Mouse (Mus musculus) midbrain, postnatal 0 days (tissue): ENCODE results near the gene Ano4. TPM values are rescaled to one million over a fixed set of nuclear protein-coding genes. Genes with fewer than 3 reads are reported as not detected.

Experiments used
- ATAC-seq: fragments of 200-750 bp; cut with Nextera tagmentation; 2 replicates; pipeline ENCODE4 v1.8.0; 2017; ENCODE audit warnings: moderate number of reproducible peaks, mild to moderate bottlenecking, moderate TSS enrichment, moderate library complexity; ENCODE audit not compliant: low FRiP score
- DNase-seq: peaks from one replicate; pipeline ENCODE4 v3.0.0-alpha.2; 2015; ENCODE audit warnings: low spot score
- H3K27ac ChIP-seq: fragments of 300-500 bp; sonication (generic); 2 replicates; pipeline ENCODE4 v1.5.1; 2014; ENCODE audit warnings: low read depth, mild to moderate bottlenecking, low read length, mixed read lengths
- H3K27me3 ChIP-seq: fragments of 300-500 bp; sonication (generic); 2 replicates; pipeline ENCODE4 v1.6.1; 2014; ENCODE audit warnings: low read length, control low read depth, mixed read lengths; ENCODE audit not compliant: insufficient read depth
- H3K36me3 ChIP-seq: fragments of 300-500 bp; sonication (generic); 2 replicates; pipeline ENCODE4 v1.6.1; 2014; ENCODE audit warnings: low read length, control low read depth, mixed read lengths; ENCODE audit not compliant: insufficient read depth
- H3K4me1 ChIP-seq: fragments of 300-500 bp; sonication (generic); 2 replicates; pipeline ENCODE4 v1.6.1; 2014; ENCODE audit warnings: mild to moderate bottlenecking, control low read depth, antibody characterized with exemption, low read length, mixed read lengths; ENCODE audit not compliant: insufficient read depth
- H3K4me2 ChIP-seq: fragments of 300-500 bp; sonication (generic); 2 replicates; pipeline ENCODE4 v1.6.1; 2014; ENCODE audit warnings: low read depth, mild to moderate bottlenecking, low read length, mixed read lengths; ENCODE audit not compliant: poor library complexity, severe bottlenecking
- H3K4me3 ChIP-seq: fragments of 300-500 bp; sonication (generic); 2 replicates; pipeline ENCODE4 v1.5.1; 2014; ENCODE audit warnings: low read depth, mild to moderate bottlenecking, low read length, moderate library complexity
- H3K9ac ChIP-seq: fragments of 300-500 bp; sonication (generic); replicated peaks from 2 replicates; pipeline ENCODE4 v1.6.1; 2014; ENCODE audit warnings: mild to moderate bottlenecking, low read length, moderate library complexity, mixed read lengths; ENCODE audit not compliant: poor library complexity, severe bottlenecking
- H3K9me3 ChIP-seq: fragments of 300-500 bp; sonication (generic); 2 replicates; pipeline ENCODE4 v1.6.1; 2016; ENCODE audit warnings: low read length, control low read depth
- CTCF ChIP-seq: IDR thresholded peaks from 2 replicates; pipeline ENCODE4 v1.5.1; 2016; ENCODE audit warnings: antibody characterized with exemption, mild to moderate bottlenecking
- WGBS: fragments of 180-500 bp; shearing (Covaris S2); extraction: QIAGEN DNeasy Blood & Tissue Kit; methylation state at CpG from one replicate; pipeline ENCODE4 v1.1.7; 2014; 5-methylcytosine and 5-hydroxymethylcytosine counted together
- polyA plus RNA-seq: library from polyadenylated mRNA; unstranded; fragments of >200 nt; fragmentation: Nextera tagmentation; extraction: Ambion mirVana; gene quantifications from 2 replicates; pipeline ENCODE4 v1.2.1, GENCODE M21; 2015
- total RNA-seq: library from RNA; depleted of rRNA; stranded (reverse); fragments of >200 nt; gene quantifications from 2 replicates; pipeline ENCODE4 v1.2.3, GENCODE M21; 2014

Gene Ano4
- total and polyA plus RNA-seq, 2 experiments from 2014 or later: 5.8 to 11.3 TPM

DNA sequence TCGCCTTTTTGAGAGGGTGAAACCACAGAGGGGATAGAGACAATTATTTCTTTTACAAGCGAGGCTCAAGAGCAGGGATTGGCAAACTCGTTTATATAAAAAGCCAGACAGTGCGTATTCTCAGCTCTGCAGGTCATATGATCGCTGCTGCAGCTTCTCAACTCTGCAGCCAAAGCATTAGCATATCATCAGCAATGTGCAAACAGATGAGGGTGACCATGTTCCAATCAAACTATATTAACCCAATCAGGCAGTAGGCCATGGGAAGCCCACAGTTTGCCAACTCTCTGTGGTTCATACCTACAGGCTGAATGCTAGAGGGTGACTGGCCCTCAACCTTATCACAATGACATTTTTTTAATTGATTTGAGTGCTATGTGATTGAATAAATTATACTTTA is 64.2 kb downstream of the Ano4 start:
- Histone ChIP-seq H3K4me1 (no peaks in the 10 kb centered on the region), H3K9ac (no peak overlapping the region), H3K4me2 (no peak overlapping the region), H3K9me3 (no peaks in the 10 kb centered on the region), H3K27ac (no peak overlapping the region), H3K4me3 (no peak overlapping the region), H3K36me3 (no peaks in the 10 kb centered on the region), H3K27me3 (no peaks in the 10 kb centered on the region)
- TF ChIP-seq CTCF: no peak
- DNase-seq (peak; percentile 42), ATAC-seq (no peak)
- WGBS: 42% methylated on average over 5 of the region's 5 CpGs

DNA sequence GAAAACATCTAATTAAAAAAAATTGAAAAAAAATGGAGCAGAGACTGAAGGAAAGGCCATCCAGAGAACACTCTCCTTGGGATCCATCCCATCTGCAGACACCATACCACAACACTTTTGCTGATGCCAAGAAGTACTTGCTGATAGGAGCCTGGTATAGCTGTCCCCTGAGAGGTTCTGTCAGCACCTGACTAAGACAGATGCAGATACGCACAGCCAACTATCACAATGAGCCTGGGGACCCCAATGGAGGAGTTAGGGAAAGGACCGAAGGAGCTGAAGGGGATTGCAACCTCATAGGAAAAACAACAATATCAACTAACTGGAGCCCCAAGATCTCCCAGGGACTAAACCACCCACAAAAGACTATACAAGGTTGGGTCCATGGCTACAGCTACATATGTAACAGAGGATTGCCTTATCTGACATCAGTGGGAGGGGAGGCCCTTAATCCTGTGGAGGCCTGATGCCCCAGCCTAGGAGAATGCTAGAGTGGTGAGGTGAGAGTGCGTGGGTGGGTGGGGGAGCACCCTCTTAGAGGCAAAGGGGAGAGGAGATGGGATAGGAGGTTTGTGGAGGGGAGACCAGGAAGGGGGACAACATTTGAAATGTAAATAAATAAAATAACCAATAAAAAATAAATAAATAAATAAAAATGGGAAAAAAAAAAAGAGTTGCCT is 71.4 kb downstream of the Ano4 start:
- no peaks in the 10 kb centered on the region for H3K36me3 ChIP-seq
- no peaks in the 10 kb centered on the region for H3K4me1 ChIP-seq
- no peak overlapping the region for H3K4me2 ChIP-seq
- no peak overlapping the region for H3K9ac ChIP-seq
- no peak for TF ChIP-seq CTCF
- ATAC-seq (no peak), DNase-seq (no peak)
- H3K27ac ChIP-seq: no peak overlapping the region
- no peak overlapping the region for H3K4me3 ChIP-seq
- no peaks in the 10 kb centered on the region for H3K27me3 ChIP-seq
- H3K9me3 ChIP-seq: no peaks in the 10 kb centered on the region
- WGBS: 89% methylated on average over 3 of the region's 3 CpGs

DNA sequence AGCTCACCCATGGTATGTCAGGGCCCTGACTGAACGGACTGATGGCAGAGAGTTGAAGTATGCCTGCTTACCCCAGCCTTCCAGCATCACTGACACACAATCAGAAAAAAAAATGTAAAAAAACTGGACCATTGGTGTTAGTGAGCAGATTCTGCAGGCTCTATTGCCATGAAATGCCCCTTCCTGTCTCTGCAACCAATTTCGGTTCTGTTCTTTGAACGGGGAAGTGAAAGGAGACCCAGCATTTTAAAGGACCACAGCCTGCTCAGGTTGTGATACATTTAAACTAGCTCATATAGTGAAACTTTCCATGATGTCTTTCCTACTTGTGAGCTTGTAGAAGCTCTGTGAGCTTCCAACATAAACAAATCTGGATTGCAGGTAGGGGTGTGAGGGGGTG is 77.2 kb downstream of the Ano4 start:
- Histone ChIP-seq H3K9me3 (no peaks in the 10 kb centered on the region), H3K36me3 (no peaks in the 10 kb centered on the region), H3K9ac (no peak overlapping the region), H3K27me3 (no peaks in the 10 kb centered on the region), H3K4me2 (no peak overlapping the region), H3K4me1 (no peaks in the 10 kb centered on the region), H3K27ac (no peak overlapping the region), H3K4me3 (no peak overlapping the region)
- TF ChIP-seq CTCF: no peak
- DNase-seq: no peak
- no peak for ATAC-seq
- 92% methylated on average over 3 of the region's 3 CpGs for WGBS

DNA sequence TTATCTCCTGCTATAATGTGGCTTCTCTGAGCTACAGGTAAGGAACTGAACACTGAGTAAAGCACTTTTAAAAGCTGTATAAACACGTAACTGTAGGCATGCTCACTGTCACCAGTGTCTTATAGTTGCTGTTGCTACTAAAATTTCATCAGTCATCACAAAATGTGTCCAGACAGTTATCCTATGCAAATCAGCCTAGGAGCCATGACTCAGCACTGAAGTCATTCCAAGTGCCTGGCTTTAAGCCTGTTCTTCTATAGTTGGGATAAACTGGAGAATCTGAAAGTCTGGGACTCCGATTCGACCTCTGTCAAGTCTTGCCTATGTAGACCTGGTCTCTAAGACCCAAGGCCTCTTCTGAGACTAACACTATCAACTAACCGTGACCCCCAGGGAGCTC is 81.2 kb downstream of the Ano4 start:
- H3K27me3 ChIP-seq: no peaks in the 10 kb centered on the region
- H3K9me3 ChIP-seq: no peaks in the 10 kb centered on the region
- H3K4me3 ChIP-seq: no peak overlapping the region
- no peak overlapping the region for H3K27ac ChIP-seq
- WGBS: 86% methylated on average over 4 of the region's 4 CpGs
- no peaks in the 10 kb centered on the region for H3K4me1 ChIP-seq
- DNase-seq: no peak
- ATAC-seq: no peak
- no peaks in the 10 kb centered on the region for H3K36me3 ChIP-seq
- TF ChIP-seq CTCF: no peak
- H3K4me2 ChIP-seq: no peak overlapping the region
- no peak overlapping the region for H3K9ac ChIP-seq

DNA sequence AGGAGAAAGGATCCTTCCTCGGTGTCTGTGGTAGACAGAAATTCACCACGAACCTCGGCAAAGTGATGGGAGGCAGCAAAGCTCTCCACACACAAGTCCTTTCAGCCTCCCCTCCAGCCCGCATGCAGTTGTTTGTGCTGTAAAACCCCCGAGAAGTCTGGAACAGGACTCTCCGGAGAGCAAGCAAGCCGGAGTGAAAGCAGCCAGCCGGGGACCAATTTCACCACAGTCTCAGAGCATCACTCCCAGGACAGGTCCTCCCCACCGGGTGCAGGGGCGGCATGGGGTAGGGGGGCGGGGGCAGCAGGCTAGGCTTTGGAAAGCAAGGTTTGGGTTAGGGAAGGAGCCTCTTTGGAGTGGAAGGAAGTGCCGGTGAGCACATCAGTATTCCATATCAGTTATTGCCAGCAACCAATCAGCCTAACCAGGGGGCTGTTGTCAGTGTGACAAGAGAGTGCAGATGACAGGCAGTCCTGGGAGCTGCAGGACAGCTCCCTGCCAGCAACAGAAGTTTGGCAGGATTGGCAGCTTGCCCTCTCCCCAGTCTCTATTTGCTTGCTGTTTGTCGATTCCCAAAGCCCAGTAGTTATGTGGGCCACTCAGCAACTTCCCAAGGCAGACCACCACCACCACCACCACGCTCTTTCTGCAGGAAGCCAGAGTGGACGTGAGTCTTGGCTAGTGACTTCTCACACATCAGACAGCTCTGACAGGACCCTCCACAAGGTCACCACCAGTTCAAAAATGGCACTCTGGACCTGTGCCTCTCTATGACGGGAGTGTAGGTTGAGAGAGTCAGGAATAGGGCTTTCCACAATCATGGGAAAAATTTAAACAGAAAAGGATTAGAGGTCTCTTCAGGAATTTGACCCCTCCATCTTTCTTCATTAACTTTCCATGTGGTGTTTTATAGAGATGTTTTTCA is 86.8 kb downstream of the Ano4 start:
- Histone ChIP-seq H3K9ac (peak overlapping the region; percentile 73), H3K9me3 (no peaks in the 10 kb centered on the region), H3K4me2 (peak overlapping the region; percentile 83), H3K36me3 (no peaks in the 10 kb centered on the region), H3K4me1 (0 out of 2 replicates have a peak, but pooled peaks cover 2% of the 10 kb centered on the region), H3K27me3 (no peaks in the 10 kb centered on the region), H3K27ac (peak overlapping the region; percentile 75), H3K4me3 (peak overlapping the region; percentile 60)
- DNase-seq: peak; percentile 69
- ATAC-seq: peak; percentile 69
- 2% methylated on average over 16 of the region's 16 CpGs for WGBS
- TF ChIP-seq CTCF: no peak
